Mouse (Mus musculus) kidney, adult 2 months (tissue): ENCODE measurements at regions not wholly inside any gene's neighbourhood (a gene's known extent, or its start where the extent isn't known, plus 50 kb on each side); places are given as distances from the start of the nearest gene placed in this dataset.
"Not testable (repeated sequence)": the region's sequence is repeated elsewhere in the genome, so short reads cannot be mapped to it uniquely, and the experiment has no call there.

Source experiments
- DNase-seq: peaks from one replicate; pipeline ENCODE4 v3.0.0; 2021
- H3K27ac ChIP-seq: fragments of 200-500 bp; 2 replicates; pipeline ENCODE4 v1.5.1; 2012; ENCODE audit warnings: low read depth, low read length, control low read depth, inconsistent platforms; ENCODE audit not compliant: insufficient read depth
- H3K27me3 ChIP-seq: fragments of 200-500 bp; replicated peaks from 2 replicates; pipeline ENCODE4 v1.6.1; 2012; ENCODE audit warnings: mild to moderate bottlenecking, moderate library complexity, low read length, inconsistent platforms; ENCODE audit not compliant: control insufficient read depth, insufficient read depth
- H3K36me3 ChIP-seq: fragments of 200-500 bp; 2 replicates; pipeline ENCODE4 v1.6.1; 2012; ENCODE audit warnings: mild to moderate bottlenecking, moderate library complexity, low read length, inconsistent platforms; ENCODE audit not compliant: control insufficient read depth, insufficient read depth
- H3K4me1 ChIP-seq: fragments of 200-500 bp; 2 replicates; pipeline ENCODE4 v1.6.1; 2011; ENCODE audit warnings: low read length; ENCODE audit not compliant: control insufficient read depth, insufficient read depth
- H3K4me3 ChIP-seq: fragments of 200-500 bp; 2 replicates; pipeline ENCODE4 v1.5.1; 2011; ENCODE audit warnings: mild to moderate bottlenecking, low read depth, low read length, control low read depth; ENCODE audit not compliant: insufficient read depth
- CTCF ChIP-seq: fragments of 200-500 bp; conservative IDR thresholded peaks from 2 replicates; pipeline ENCODE4 v1.5.1; 2011; ENCODE audit warnings: low read depth, mild to moderate bottlenecking, control low read depth, low read length, moderate library complexity, mixed read lengths; ENCODE audit not compliant: insufficient read depth, insufficient read length
- POLR2A ChIP-seq: fragments of 200-500 bp; IDR thresholded peaks from one replicate; pipeline ENCODE4 v1.6.1; 2011; ENCODE audit warnings: low read depth, low read length, control low read depth
- WGBS: fragments of 180-500 bp; shearing (Covaris S2); methylation state at CpG from one replicate; pipeline ENCODE4 v1.1.7; 2018; 5-methylcytosine and 5-hydroxymethylcytosine counted together

DNA sequence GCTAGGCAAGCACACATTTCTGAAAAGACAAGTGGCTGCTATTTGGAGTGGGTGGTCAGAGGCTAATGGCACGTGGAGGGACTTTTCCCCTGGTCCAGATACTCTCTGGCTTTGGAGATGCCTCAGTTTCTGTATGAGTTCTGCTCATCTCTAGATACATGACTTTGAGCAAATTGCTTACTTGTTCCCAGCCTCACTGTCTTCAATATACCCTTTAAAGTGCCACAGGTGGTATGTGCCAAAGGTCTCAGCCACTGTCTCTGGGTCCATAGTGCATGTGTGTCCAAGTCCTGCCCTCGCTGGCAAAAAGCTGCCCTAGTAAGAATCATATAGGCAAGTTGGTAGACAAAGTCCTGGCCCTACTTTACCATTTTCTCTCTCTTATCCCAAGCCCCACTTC lies 291.5 kb downstream of the Dysf start:
- H3K4me1 ChIP-seq, result no peaks in the 10 kb centered on the region
- no peak for TF ChIP-seq CTCF
- TF ChIP-seq POLR2A, result no peak
- no peak overlapping the region for H3K4me3 ChIP-seq
- no peak overlapping the region for H3K27ac ChIP-seq
- no peaks in the 10 kb centered on the region for H3K36me3 ChIP-seq
- WGBS, result 71% methylated on average over 2 of the region's 2 CpGs
- DNase-seq, result no peak
- no peaks in the 10 kb centered on the region for H3K27me3 ChIP-seq

DNA sequence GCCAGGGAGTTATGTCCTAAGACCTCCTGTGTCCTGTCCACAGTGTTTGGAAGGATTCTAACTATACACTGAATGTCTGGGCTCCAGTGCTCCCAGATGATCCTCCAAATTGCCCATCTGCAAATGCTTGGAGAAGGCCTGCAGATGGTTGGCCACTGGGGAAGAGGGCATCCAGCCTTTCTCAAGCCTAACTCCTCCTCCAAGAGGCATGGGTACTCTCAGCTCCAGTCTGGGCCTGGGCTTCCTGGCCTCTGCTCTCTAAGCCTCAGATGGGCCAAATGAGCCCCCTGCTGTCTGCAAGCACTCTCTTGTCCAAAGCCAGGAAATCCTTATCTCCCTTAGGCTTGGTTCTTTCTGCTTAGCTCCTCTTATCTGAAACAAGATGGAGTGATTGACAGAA lies 290.8 kb downstream of the Dysf start:
- Histone ChIP-seq H3K4me3 (no peak overlapping the region), H3K27me3 (no peaks in the 10 kb centered on the region), H3K27ac (no peak overlapping the region), H3K36me3 (no peaks in the 10 kb centered on the region), H3K4me1 (no peaks in the 10 kb centered on the region)
- no peak for DNase-seq
- TF ChIP-seq POLR2A (no peak), CTCF (0 out of 2 replicates have a peak, but pooled peaks have one; percentile 1)

DNA sequence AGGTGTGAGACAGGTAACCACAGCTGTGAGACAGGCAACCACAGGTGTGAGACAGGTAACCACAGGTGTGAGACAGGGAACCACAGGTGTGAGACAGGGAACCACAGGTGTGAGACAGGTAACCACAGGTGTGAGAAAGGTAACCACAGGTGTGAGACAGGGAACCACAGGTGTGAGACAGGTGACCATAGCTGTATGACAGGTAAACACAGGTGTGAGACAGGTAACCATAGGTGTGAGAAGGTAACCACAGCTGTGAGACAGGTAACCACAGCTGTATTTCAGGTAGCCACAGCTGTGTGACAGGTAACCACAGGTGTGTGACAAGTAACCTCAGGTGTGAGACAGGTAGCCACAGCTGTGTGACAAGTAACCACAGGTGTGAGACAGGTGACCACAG lies 265.5 kb downstream of the Dysf start:
- H3K4me3 ChIP-seq, H3K27ac ChIP-seq, H3K27me3 ChIP-seq, DNase-seq, H3K4me1 ChIP-seq, H3K36me3 ChIP-seq: not testable (repeated sequence)

DNA sequence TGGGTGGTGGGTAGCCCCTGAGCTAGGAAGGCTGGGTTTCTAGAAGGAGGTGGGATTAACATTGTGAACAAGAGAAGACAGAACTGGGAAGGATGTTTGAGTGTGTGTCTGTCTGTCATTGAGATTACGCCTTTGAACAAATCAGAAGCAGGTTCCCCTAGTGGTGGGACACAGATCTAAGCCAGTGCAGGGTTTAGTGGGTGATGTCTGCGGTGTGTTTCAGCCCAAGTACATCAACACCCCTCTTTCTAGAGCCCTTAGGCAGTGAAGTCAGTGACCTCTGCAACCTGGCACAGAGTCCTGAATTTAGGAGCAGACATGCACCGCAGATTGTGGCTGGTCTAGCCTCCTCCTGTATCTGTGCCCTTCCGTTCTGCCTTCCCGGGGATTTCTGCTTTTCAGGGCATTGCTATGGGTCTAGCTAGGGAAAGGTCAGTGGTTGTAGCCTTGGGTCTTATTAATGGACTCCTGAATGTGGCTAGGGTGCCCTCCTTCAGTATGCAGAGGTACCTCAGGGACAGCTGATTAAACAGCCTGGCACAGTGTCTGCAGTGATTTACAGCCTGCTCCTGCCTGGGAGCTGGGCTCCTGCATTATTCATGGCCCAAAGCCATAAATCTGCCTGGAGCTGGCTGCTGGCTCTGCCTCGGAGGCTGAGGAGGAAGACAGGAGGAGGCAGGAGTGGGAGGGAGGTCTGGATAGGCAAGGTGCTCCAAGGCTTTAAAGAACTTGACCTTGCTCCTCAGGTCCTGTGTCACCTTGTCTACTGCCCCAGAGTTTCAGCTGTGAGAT lies 264.3 kb downstream of the Dysf start:
- Histone ChIP-seq H3K36me3 (no peaks in the 10 kb centered on the region), H3K4me1 (0 out of 2 replicates have a peak, but pooled peaks cover 3% of the 10 kb centered on the region), H3K4me3 (no peak overlapping the region), H3K27me3 (no peaks in the 10 kb centered on the region), H3K27ac (no peak overlapping the region)
- TF ChIP-seq POLR2A, result no peak
- TF ChIP-seq CTCF, result no peak
- DNase-seq, result peak; percentile 65
- 40% methylated on average over 6 of the region's 6 CpGs for WGBS

DNA sequence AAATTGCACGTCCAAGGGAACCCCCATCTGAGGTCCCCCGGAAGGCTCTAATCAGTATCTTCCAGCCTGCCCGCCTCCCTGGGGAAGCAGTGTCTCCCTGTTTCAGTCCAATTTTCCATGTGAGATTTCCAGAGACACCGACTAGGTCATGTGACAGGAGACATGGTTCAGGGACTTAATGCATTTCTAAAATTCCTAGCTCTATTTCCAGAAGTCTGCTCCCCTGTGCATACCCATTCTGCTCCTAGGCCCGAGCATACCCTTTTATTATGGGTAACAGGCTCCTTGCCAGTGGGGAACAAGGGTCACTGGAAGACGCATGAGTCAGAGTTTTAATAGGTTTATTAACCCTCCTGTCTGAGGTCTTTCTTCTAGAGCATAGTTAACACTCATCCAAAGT lies 263.6 kb downstream of the Dysf start:
- peak; percentile 70 for DNase-seq
- no peaks in the 10 kb centered on the region for H3K27me3 ChIP-seq
- 55% methylated on average over 6 of the region's 6 CpGs for WGBS
- 0 out of 2 replicates have a peak, but pooled peaks cover 3% of the 10 kb centered on the region for H3K4me1 ChIP-seq
- H3K36me3 ChIP-seq, result no peaks in the 10 kb centered on the region
- H3K4me3 ChIP-seq, result no peak overlapping the region
- no peak for TF ChIP-seq CTCF
- no peak for TF ChIP-seq POLR2A
- no peak overlapping the region for H3K27ac ChIP-seq

DNA sequence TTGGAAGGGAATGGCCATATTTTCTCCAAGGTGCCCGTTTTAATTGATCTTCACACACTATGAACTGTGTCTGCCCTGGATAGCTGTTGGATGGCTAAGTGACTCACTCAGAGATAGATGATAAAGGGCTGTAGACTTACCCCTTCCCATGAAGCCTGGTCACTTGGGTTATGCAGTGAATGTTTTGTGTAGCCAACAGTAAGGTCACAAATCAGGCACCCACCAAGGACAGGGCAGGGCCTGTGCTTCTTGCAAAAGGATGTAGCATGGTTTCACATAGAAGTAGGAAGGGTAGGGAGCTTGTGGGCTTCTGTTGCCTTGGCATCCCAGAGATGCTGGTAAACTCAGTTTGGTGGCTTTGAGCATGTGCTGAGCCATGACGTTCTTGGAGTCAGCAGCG lies 263.1 kb downstream of the Dysf start:
- no peaks in the 10 kb centered on the region for H3K36me3 ChIP-seq

DNA sequence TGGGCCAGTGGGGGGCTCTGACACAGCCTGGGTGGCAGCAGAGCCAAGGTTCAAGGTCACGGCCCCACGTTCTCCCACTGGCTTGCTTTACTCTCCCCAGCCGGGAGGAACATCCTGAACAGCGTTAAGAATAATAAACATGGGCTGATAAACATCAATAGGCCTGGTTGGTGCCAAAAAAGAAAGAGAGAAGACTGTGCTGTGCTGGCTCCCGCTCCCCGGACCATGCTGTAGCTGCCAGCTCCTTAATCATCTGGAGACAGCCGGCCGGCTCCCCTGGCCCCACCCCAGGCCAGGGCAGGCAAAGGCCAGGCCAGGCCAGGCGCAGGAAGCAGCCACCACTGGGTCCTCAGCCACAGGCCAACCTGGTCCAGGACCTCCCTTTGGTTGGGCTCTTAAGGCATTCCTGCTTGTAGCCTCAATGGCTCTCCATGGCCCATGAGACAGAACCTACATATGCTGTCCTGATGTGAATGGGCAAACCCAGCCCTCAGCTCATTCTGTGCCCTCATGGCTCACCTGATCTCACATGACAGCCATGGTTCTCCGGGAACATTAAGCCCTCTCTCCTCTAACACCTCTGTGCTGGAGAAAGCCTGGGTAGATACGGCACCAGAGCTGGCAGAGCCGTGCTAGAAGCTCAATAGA lies 262.3 kb downstream of the Dysf start:
- Histone ChIP-seq H3K27me3 (no peaks in the 10 kb centered on the region), H3K4me3 (no peak overlapping the region), H3K27ac (no peak overlapping the region), H3K36me3 (no peaks in the 10 kb centered on the region), H3K4me1 (0 out of 2 replicates have a peak, but pooled peaks cover 3% of the 10 kb centered on the region)
- TF ChIP-seq CTCF, result no peak
- TF ChIP-seq POLR2A, result no peak
- 45% methylated on average over 12 of the region's 12 CpGs for WGBS
- DNase-seq, result peak; percentile 73

More for the DNA sequence above, 263.1 kb downstream of the Dysf start:
- no peak overlapping the region for H3K4me3 ChIP-seq
- H3K4me1 ChIP-seq, result 0 out of 2 replicates have a peak, but pooled peaks cover 3% of the 10 kb centered on the region
- no peak for TF ChIP-seq CTCF
- no peak for TF ChIP-seq POLR2A
- WGBS, result 85% methylated on average over 3 of the region's 3 CpGs
- no peak for DNase-seq
- H3K27me3 ChIP-seq, result no peaks in the 10 kb centered on the region
- no peak overlapping the region for H3K27ac ChIP-seq
